Mouse (Mus musculus): ENCODE results near the gene Cdh16.

DNA sequence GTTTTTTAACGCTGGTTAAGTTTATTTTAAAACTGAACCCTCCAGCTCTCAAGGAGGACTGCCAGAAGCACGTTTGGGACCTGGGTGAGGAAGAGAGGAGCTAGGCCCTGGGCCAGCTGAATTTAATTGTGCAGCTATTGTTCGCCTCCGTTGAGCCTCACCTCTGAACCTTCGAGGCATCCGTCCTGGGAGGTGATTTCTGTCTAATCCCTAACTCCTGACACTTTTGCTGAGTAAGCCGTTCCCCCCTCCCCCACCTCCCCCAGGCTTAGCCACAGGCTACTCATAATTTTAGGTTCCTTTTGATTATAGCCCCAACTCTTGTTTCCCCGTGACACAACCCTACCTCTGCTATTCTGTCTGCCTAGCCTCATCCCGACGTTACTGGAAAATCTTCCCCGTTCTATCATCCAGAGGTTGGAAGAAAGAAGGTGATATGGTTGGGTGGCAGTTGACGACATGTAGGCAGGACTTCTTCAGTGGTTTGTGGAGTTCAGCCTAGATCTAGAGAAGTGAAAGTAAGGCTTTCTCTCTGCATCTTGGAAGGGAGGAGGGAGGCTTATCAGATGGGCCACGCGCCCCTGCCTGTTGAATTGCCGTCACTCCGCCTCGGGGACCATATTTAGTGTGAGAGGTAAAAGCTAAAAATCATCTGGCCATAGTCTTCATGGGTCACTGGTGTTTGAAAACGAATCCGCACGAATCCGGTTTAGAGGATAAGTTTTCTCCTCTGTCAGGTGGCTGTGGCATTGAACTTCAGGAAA is 28.2 kb downstream of the Cdh16 start:
- TF ChIP-seq POLR2A (IDR thresholded peaks at IDR 0.05; ENCODE audit: low read depth, low read length): no peak
- no peak for TF ChIP-seq CTCF (IDR thresholded peaks at IDR 0.05; ENCODE audit: extremely low read depth, insufficient read length, insufficient replicate concordance, low read depth, low read length)
